Mouse (Mus musculus) layer of hippocampus, adult 8-10 months (tissue): ENCODE measurements around the gene Dhcr24. TPM values are rescaled to one million over a fixed set of nuclear protein-coding genes. Genes with fewer than 3 reads are reported as not detected.

Experiments
- DNase-seq, 2 experiments: peaks; one replicate each; pipeline ENCODE4 v3.0.0; 2022; ENCODE audit warnings: low spot score in 2 of 2
- total RNA-seq, 4 experiments: library from RNA; stranded (reverse); gene quantifications; 2 replicates each; pipeline ENCODE4 v1.2.4; 2022

The Dhcr24 gene
- 10 to 100 TPM; 66.0 to 86.5 (median 75.9) TPM for total RNA-seq

DNA sequence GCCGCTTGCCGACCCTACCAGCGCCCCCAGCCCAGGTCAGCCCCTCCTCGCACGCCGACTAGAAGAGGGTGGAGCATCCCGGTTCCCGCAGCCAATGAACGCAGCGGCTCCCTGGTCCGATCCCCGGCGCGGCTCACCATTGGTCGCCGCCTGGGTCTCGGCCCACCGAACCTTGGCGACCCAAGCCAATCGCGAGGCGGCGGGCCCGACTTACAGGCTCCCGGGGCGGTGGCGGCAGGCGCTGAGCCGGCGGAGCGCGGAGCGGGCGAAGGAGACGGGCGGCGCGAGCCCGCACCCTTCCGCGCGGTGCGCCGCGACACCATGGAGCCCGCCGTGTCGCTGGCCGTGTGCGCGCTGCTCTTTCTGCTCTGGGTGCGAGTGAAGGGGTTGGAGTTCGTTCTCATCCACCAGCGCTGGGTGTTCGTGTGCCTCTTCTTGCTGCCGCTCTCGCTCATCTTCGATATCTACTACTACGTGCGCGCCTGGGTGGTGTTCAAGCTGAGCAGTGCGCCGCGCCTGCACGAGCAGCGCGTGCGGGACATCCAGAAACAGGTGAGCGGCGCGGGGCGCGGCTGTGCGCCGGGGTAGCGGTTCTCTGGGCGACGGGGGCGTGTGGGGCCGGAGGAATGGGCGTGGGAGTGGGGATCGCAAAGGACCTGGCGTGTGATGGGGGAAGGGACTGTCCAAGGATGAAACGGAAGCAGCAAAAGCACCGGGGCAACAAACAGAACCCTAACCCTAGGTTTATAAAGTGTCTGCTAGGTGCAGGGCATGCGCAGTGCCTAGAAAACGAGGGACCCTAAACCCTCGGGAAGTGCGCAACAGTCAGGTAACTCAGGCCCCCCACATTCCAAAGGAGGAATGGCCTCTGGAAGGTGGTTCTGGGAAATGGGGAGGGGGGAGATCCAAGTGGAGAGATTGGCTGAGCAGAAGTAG is at the start of gene Dhcr24:
TSS of gene Dhcr24 (plus strand) at position 193 of the 936 bp plus-strand sequence.
- peak; percentile 91 to 93 for DNase-seq

DNA sequence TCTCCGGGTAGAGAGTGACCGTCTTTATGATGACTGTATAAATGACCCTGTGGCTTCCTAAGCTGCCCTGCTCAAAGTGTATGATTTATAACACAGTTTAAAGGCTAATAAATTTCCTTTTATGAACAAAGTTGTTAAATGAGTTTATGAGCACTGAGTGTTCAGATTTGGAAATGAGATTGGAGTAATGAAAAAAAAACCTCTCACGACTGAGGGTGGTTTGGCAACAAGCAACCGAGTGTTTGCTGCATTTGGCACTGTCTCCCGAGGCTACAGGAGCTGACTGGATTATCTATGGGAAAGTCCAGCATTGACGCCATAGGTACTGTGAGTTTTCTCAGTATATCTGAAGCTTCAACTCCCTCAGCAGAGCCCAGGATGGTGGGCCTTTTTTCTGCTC is 46.2 kb upstream of the Dhcr24 start:
- DNase-seq, result no peak

DNA sequence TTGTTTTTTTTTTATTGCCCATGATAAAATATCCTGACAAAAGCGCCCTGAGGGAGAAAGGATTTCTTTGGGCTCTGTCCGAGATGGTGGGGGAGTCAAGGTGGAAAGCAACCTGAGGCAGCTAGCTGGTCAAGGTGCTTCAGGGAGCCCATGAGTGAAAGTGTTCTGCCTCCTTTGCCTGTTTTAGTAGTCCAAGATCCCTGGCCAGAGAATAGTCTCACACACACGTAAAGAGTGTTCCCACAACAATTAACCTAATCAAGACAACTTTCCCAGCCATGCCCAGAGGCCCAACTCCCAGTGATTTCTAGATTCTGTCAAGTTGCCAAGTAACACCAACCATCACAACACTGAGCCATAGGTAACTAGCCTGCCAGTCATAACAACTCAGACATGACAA is 38.3 kb upstream of the Dhcr24 start:
- no peak for DNase-seq

DNA sequence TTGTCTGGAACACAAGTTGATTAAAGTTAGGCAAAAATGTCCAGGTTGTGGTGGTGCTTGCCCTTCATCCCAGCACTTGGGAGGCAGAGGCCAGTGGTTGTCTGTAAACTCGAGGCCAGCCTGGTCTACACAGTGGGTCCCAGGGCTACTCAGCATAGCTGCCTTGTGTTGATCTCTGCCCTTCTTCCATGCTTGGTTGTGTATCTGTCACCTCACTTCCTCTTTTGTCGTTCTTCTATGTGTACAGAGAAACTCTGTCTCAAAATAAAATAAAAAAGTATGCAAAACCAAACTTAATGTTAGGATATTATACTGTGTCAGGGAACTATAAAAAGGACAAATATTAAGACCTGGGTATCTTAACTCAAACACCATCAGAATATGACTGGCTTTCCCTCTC is 36.7 kb upstream of the Dhcr24 start:
- DNase-seq, result no peak

DNA sequence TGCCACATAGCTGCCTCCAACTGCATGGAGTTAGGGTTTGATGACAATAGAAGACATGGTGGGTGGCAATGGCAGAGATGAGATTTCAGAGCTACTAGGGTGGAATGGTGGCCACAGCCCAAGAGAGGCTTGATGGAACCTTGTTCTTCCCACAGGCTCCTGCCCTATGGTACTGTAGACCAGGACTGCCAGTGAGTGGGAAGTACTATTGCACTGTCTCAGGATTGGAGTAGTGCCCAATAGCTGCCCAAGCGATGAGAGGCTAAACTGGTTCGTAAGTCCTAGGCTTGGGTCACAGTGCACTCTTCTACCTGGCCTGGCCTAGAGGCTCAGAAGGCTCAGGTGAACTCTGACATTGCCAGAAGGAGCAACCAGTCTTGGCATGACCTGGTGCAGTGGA is 35.8 kb upstream of the Dhcr24 start:
- DNase-seq, result no peak

DNA sequence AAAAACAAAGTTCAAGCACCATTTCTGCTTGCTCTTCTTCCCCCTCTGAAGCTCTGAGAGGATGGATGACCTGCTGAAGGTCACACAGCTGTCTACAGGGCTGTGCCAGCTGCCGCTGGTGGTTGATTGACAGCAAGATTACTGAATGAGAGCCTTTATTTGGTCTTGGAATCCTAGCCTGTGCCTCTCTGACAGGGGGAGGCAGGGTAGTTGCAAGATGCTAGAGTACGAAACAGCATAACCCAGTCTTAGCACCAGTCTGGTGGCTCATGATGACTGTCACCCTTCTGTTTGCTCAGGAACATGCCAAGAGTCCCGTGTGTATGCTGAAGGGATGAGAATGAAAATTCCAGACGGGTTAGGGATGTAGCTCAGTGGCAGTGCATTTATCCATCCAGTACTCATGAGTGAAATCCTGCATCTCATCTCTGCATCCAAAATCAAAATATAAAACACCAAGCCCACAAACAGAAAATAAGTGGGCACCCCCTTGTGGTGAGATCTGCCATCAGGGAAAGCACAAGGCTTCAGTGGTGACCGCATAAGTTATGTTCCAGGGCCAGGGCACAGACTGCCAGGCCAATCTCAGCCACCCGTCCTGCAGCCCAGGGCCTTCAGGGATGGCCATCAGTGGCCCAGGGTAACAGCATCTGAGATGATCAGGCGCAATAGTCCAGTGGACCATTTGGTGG is 32.8 kb upstream of the Dhcr24 start:
- DNase-seq, result peak in 1 of 2 experiments; percentile 42

DNA sequence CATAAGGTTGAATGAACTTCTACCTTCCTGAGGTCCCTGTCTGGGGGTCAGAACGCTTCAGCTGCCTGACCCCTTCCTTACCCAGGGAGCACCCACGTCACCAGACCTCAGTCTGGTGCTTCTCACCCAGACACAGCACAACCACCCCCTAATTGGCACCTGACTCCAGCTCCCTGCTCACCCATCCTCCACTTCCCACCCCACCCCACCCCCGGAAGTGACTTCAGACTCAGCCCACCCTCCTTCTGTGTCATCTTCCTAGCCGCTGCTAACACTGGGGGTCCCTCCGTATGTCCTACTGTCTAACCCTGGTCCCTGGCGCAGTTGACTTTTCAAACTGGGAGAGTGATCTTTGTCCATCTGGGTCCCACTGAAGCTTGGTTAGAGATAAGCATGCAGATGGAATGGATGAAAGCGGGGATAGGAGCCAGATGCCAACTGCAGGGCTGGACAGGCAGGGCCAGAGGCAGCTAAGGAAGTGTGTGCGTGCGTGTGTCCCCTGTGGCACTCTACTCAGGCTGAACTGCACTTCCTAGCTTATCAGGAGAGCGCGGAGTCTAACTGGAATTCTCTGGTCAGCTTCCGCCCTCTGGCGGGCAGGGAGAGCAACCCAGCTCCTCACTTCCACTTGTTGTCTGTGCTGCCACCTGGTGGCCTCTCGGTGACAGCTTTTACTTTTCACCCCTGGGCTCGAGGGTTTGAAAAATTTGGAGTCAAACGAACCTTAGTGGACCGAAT is 31.3 kb upstream of the Dhcr24 start:
- DNase-seq, result peak; percentile 78 to 93

DNA sequence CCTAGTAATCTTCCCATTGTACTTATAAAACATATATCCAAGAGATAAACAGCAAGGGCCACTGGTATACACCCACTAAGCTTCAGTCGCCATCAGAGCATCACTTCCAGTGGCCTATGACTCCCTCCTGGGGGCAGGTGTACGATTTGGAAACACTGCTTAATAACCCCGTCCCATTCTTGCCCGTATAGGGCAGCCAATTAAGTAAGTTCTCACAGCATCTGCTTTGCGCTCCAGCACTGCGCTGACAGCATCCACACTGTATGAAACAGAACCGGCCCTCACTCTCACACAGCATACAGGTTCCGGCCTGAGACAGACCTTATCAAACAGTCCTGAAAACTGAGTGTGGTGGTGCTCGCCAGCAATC is 30.7 kb upstream of the Dhcr24 start:
- no peak for DNase-seq

DNA sequence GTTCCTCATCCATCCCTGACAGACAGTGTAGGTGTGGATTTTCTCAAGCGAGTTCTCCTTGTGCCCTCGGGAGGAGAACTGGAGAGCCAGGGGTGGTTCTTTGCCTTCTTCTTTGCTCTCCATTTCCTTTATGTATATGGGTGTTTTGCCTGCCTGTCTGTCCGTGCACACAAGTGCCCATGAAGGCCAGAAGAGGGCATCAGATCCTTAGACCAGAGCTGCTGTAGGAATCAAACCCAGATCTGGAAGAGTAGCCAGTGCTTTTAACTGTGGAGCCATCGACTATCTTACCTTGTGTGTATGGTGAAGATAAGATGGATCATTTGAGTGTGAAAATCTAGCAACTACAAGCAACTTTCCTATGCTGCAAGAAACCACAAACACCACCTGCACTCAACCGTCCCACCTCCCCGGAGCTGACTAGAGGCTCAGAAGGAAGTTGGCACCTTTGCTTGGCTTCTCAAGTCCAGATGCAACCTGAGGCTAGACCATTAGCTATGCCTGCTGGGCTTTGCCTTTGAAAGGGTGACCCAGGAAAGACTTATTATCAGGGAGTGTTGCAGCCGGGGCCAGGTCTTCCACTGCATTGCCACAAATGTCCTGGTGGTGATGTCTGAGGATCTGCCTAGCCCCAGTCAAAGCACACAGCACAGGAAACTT is 27.3 kb upstream of the Dhcr24 start:
- DNase-seq, result no peak

DNA sequence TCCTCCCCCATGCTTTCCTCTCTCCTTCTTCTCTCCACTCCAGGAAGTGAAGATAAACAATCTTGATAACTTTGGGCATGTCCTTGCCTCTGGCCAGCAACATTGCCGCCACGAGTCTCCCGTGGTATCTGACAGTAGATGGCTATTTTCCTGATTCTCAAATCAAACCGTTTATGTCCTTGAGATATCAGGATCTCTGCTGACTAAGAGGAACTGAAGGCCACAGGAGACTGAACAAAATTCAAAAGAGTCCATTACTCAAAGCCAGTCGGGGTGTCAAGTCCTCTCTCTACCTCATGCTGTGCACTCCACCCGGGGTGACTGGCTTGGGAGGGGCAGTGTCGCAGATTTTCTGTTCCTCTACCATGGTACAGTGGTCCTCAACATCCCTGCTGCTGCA is 26.6 kb upstream of the Dhcr24 start:
- no peak for DNase-seq

DNA sequence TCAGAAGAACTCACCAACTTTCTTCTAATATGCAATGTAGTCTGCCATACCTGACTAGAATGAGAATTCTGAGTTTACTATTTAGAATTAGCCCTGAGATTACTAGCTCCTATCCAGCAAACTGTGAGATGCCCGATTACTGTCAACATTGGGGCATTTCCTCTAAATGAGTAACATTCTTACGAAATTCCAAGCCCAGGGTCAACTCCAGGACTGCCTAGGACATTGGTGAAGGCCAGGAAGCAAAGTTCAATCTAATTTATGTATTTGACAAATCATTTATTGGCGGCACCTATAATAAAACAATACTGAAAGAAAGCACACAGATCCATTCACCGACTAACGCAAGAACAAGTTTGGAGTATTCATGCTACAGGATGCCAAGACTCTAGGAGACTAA is 21.1 kb upstream of the Dhcr24 start:
- no peak for DNase-seq

DNA sequence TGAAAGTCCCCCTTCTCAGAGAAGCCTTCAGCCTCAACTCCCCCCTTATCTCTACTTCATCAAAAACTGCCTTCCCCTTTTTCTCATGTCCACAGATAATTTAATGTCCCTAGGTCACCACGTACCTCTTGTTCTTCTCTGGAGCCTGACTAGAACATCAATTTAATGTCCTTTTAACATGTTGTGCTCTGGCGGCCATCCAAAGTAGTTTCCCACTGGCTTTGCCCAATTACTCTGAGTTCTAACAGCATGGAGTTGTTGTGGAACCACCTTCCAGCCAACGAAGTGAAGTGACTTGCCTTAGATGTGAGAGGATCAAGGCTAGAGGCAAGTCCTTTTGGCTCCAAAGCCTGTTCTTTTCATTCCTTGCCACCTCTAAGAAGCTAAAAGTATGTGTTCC is 19.3 kb upstream of the Dhcr24 start:
- DNase-seq, result no peak

DNA sequence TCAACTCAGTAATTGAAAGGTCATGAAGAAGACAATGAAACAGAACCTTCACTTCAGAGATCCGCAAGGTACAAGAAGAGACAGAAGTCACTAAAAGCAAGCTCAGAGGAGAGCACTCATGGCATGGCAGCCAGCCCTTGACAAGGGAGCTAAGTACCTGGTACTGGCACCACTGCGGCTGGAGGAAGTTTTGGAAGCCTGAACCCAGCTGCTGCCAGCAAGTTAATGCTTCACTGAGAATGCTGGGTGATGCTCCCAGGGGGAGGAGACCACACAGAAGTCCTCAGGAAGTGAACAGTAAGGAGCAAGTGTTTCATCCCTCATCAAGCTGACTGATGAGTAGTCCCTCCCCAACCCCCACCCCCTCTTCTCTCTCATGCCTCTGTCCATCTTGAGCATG is 18.6 kb upstream of the Dhcr24 start:
- DNase-seq, result no peak

DNA sequence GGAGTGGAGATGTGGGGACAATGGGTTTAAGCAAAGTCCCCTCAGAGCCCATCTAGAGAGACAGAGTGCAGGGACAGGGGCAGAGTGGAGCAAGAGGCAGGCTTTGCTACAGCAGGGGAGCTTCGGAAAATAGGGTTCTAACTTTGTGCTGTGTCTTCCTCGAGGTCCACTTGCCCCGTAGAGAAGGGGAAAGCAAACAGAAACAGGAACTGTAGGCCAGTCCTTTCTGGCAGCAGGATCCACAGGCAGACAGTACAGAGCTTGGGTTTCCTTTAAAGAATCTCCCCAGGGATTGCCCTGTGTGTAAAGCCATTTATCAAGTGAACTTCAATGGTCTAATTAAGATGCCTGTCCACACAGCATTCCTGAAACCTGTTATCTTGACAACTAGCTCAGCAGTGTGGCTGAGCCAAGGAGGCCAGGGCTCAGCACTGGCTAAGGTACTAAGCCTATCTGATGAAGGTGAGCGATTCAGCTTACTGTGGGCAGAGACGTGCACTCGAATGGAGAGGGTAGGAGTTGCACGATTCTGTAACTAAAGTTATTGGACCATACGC is 14.9 kb upstream of the Dhcr24 start:
- DNase-seq, result no peak

DNA sequence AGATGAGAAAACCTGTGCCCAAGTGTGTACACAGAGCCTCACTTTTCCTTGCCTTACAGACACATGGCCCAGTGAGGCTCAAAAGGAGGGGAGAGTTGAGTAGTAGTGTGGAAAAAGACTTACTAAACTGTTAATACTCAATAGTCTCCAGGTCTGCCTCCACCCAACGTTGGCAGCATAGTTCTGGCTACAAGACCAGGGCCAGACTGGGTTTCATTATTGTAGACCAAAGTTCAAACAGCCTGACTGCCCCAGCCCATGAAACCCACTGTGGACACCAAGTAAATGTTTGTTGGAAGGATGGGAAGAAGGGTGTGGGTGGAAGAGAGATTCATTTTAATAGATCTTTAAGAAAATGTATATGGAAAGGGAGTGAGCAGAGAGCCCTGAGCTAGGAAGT is 13.9 kb upstream of the Dhcr24 start:
- no peak for DNase-seq

DNA sequence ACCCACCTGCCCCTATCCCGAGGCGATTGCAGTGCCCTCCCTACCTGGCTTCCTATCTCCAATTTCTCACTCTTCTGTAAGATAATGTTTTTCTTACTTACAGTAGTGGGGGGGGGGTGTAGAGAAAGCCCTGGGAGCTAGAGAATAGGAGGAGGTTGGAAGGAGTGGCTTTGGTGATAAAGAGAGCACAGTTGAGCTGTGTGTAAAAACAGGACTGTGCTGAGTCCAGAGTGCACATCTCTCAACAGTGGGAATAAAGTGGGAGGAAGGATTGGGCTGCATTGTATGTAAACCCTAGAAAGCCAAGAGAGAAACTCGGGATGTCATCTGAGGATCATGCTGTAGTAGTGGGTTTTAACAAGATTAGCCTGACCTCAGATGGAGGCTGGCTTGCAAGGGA is 12.7 kb upstream of the Dhcr24 start:
- DNase-seq, result no peak

DNA sequence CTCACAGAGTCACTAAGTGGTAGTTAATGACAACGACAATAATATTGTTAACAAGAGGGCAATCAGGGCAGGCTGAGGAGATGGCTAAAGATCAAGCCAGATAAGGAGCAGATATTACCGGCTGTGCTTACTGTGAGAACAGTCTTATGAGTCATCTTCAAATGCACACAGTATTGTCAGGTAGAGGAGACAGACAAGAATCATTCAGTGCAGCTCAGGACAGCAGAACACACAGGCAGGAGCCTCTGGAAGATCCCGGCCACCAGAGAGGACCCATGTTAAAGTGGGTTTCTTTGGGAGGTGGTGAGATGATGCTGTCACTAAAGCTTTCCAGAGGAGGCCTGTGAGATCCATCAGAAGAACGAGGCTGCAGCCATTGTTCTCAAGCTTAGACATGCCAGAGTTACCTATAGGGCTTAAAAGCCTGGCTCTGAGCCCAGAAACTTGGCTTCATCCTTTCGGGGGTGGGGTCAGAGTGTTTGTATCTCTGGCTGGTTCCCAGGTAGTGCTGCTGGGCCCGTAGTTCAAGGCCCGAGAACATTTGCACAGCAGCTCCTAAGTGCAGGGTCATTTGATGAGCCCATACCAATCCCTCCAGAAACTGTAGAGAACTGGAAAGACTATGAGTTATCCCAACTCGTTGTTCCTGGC is 10.2 kb upstream of the Dhcr24 start:
- DNase-seq, result no peak

DNA sequence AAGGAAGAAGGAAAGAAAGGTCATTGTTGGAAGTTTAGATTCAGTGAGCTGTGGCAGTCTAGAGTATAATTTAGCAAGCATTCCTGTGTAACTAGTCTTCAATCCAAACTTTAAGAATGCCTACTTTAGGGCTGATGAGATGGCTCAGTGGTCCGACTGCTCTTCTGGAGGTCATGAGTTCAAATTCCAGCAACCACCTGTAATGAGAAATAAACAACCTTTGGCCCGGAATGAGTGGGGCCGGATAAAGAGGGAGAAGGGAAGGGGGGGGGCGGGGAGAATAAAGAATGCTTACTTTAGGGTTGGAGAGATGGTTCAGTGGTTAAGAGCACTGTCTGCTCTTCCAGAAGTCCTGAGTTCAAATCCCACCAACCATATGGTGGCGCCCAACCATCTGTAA is 3.6 kb upstream of the Dhcr24 start:
- DNase-seq, result no peak

DNA sequence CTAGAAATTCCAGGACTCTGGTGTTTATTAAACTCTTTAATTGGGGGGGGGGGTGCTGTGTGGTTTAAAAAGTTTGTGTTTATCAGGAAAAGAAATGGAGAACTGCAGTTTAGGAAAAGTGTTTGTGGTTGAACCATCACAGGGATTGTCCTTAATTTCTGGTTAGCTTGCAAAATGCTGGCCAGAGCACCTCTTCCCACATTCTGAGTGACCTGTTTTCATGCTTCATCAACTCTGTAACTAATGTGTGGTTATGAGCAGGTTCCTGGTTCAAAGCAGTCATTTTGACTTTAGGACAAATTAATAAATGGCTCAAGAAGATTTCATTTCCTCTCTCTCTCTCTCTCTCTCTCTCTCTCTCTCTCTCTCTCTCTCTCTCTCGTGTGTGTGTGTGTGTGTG is 2.9 kb upstream of the Dhcr24 start:
- no peak for DNase-seq

DNA sequence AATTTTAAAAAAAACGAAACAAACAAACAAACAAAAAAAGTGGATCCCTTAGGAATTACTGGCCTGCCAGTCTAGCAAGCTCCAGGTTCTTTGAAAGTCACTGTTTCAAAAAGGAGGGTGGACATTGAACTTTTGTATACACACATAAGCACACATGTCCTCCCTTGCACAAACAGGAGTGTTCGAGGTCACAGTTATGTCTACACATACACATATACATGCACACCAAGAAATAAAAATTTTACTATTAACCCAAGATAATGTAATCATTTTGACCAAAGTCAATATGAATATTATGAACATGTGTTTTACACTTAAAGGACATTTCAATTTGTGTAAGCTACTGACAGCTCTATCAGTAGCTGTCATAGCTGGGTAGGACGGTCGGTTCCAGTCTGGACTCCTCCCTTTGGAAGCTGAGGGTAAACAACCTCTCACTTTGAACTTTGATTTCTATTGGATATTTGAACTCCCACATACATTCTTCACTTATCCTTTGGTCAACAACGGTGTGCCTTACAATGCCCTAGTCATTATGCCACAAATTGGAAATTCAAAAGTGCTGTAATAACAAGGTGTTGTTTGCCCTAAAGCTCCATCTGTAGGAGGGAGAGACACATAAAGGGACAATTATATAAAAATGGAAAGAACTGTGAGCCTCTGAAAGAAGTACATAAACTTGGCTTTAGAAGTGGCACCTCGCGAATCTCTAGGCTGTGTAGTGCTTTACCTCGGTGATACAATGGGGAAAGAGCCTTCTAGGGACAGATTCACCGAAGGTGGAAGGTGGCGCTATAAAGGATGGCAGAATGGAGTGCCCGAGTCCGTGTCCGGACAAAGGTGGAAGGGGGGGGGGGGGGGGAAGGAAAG is 1.3 kb upstream of the Dhcr24 start:
- DNase-seq, result no peak
